Mouse (Mus musculus): ENCODE data around the gene 1500009L16Rik. TPM values are rescaled to one million over a fixed set of nuclear protein-coding genes. Genes with fewer than 3 reads are reported as not detected.

1500009L16Rik gene
- polyA plus RNA-seq, 1 experiment from 2014 or later: 50.8 TPM

DNA sequence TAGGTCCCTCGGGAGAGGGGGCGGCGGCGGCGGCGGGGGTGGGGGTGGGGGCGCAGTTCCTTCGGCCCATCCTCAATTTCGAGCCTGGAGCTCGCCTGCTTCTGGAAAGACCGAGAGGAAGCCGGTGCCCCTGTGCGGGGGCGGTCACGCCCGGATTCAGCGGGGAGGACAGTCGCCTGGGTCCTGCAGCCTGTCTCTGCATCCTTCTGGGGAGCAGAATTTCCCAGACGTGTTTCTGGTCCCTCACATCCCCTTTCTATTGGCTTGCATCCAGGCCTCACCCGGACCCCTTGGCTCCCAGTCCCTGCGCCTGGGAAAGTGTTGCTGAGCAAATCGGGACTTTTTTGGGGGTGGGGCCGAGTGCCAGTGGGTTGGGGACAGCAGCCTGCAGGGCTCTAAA, 390 bp downstream of the 1500009L16Rik start:
- WGBS: 2% methylated on average over 21 of the region's 23 CpGs
- Histone ChIP-seq H3K36me3 (ENCODE audit: control insufficient read depth, insufficient read depth, low read length) (no peaks in the 10 kb centered on the region), H3K9me3 (ENCODE audit: control insufficient read depth, low read length) (no peaks in the 10 kb centered on the region), H3K4me2 (replicated peaks; ENCODE audit: low read depth, low read length) (peak overlapping the region; percentile 84), H3K9ac (ENCODE audit: low read depth, low read length) (peak overlapping the region; percentile 64), H3K27me3 (ENCODE audit: control insufficient read depth, insufficient read depth, low read length) (no peaks in the 10 kb centered on the region), H3K27ac (ENCODE audit: low read depth, low read length) (no peak overlapping the region), H3K4me1 (replicated peaks; ENCODE audit: control insufficient read depth, insufficient read depth, low read length) (no peaks in the 10 kb centered on the region; the same call in 1 of the 2 replicates), H3K4me3 (ENCODE audit: low read depth, low read length) (peak overlapping the region; percentile 73)
- ATAC-seq (ENCODE audit: low FRiP score): peak; percentile 75
- DNase-seq (ENCODE audit: low spot score): peak; percentile 48

DNA sequence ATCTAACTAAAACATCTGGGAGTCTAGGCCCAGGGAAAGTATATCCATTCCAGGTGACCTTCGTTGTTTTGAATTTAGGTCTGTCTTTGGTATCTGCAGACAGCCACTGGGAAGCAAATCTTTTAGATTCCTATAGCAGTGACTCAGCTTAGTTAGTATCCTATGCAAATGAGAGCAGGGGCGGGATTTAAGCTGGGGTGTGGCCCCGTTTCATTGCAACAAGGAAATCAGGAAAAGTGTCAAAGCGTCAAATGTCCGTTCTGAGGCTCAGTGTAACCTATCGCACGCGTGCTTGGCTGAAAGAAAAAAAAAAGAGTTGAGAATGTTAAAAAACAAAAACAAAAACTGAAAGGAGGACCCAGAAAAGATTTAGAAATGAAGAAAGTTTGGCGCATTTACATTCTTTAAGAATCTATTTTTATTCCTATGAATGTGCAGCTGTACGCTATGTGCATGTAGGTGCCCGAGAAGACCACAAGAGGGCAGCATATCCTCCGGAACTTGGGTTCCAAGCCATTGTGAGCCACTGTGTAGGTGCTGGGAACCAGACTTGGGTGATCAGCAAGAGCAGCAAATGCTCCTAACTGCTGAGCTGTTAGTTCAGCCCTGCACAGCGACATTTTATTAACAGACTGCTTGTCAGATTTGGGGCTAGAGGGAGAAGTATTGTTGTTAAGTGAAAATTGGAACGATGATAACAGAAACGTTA, 1.8 kb downstream of the 1500009L16Rik start:
- Histone ChIP-seq H3K4me2 (replicated peaks; ENCODE audit: low read depth, low read length) (no peak overlapping the region), H3K36me3 (ENCODE audit: control insufficient read depth, insufficient read depth, low read length) (no peaks in the 10 kb centered on the region), H3K9ac (ENCODE audit: low read depth, low read length) (no peak overlapping the region), H3K4me3 (ENCODE audit: low read depth, low read length) (no peak overlapping the region), H3K27me3 (ENCODE audit: control insufficient read depth, insufficient read depth, low read length) (no peaks in the 10 kb centered on the region), H3K9me3 (ENCODE audit: control insufficient read depth, low read length) (no peaks in the 10 kb centered on the region), H3K27ac (ENCODE audit: low read depth, low read length) (no peak overlapping the region), H3K4me1 (replicated peaks; ENCODE audit: control insufficient read depth, insufficient read depth, low read length) (no peaks in the 10 kb centered on the region; the same call in 1 of the 2 replicates)
- DNase-seq (ENCODE audit: low spot score): peak; percentile 40
- 83% methylated on average over 15 of the region's 15 CpGs for WGBS
- ATAC-seq (ENCODE audit: low FRiP score): no peak

DNA sequence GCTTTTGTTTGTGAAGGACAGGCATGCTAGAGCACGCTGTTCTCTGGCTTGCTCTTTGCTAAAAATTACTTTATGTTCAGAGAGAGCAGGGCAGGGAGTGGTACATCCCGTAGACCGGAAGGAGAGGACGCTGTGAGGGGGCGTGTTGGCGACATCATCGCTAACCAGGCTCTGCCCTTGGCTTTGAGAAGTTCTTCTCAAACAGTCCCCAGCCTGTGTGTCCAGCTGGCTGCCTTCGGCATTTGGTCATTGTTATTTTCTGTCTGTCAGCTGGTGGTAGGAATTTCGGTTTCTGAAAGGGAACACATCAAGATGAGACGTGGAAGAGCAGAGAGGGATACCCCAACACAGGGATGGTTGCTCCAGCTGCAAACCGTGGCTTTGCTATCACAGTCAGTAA, 3.5 kb downstream of the 1500009L16Rik start:
- Histone ChIP-seq H3K9me3 (ENCODE audit: control insufficient read depth, low read length) (no peaks in the 10 kb centered on the region), H3K9ac (ENCODE audit: low read depth, low read length) (no peak overlapping the region), H3K27ac (ENCODE audit: low read depth, low read length) (no peak overlapping the region), H3K4me2 (replicated peaks; ENCODE audit: low read depth, low read length) (no peak overlapping the region), H3K4me1 (replicated peaks; ENCODE audit: control insufficient read depth, insufficient read depth, low read length) (no peaks in the 10 kb centered on the region; the same call in 1 of the 2 replicates), H3K4me3 (ENCODE audit: low read depth, low read length) (no peak overlapping the region), H3K36me3 (ENCODE audit: control insufficient read depth, insufficient read depth, low read length) (no peaks in the 10 kb centered on the region), H3K27me3 (ENCODE audit: control insufficient read depth, insufficient read depth, low read length) (no peaks in the 10 kb centered on the region)
- WGBS: 87% methylated on average over 11 of the region's 11 CpGs
- DNase-seq (ENCODE audit: low spot score): no peak
- no peak for ATAC-seq (ENCODE audit: low FRiP score)

DNA sequence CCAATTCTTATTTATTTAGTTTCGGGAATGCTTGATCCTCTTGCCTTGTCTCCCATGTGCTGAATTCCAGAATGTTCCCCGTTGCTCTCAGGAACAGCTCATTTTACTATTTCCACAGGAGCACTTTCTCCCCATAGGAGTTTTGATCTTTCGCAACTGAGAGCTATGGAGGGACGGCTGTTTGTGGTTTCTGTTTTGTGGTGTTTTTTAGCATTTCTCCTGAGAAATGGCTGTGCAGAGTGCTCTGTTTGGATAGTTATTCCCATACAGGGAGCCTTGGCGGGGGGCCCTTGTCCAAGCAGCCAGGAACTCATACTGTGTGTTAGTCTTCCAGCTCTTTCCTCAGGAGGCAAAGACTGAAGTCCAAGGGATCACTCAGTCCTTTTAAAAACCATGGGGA, 5.2 kb downstream of the 1500009L16Rik start:
- Histone ChIP-seq H3K9ac (ENCODE audit: low read depth, low read length) (no peak overlapping the region), H3K4me1 (replicated peaks; ENCODE audit: control insufficient read depth, insufficient read depth, low read length) (no peaks in the 10 kb centered on the region; the same call in 1 of the 2 replicates), H3K9me3 (ENCODE audit: control insufficient read depth, low read length) (no peaks in the 10 kb centered on the region), H3K4me2 (replicated peaks; ENCODE audit: low read depth, low read length) (no peak overlapping the region), H3K4me3 (ENCODE audit: low read depth, low read length) (no peak overlapping the region), H3K27me3 (ENCODE audit: control insufficient read depth, insufficient read depth, low read length) (no peaks in the 10 kb centered on the region), H3K27ac (ENCODE audit: low read depth, low read length) (no peak overlapping the region), H3K36me3 (ENCODE audit: control insufficient read depth, insufficient read depth, low read length) (no peaks in the 10 kb centered on the region)
- DNase-seq (ENCODE audit: low spot score): no peak
- 89% methylated on average over 5 of the region's 5 CpGs for WGBS
- no peak for ATAC-seq (ENCODE audit: low FRiP score)

DNA sequence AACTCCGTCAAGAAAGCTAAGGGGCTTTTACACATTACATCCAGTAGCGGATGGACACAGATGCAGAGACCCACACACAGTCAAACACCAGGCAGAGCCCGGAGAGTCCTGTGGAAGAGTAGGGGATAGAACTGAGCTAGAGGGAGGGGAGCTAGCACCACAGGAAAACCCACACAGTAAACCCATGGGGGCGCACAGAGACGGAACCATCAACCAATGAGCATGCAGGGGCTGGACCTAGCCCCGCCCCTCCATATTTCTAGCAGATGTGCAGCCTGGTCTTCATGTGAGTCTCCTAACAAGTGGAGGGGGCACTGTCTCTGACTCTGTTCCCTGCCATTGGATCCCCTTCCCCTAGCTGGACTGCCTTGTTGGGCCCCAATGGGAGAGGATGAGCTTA, 5.9 kb downstream of the 1500009L16Rik start:
- DNase-seq (ENCODE audit: low spot score) (no peak), ATAC-seq (ENCODE audit: low FRiP score) (peak; percentile 27; the same call in 1 of the 2 replicates)

DNA sequence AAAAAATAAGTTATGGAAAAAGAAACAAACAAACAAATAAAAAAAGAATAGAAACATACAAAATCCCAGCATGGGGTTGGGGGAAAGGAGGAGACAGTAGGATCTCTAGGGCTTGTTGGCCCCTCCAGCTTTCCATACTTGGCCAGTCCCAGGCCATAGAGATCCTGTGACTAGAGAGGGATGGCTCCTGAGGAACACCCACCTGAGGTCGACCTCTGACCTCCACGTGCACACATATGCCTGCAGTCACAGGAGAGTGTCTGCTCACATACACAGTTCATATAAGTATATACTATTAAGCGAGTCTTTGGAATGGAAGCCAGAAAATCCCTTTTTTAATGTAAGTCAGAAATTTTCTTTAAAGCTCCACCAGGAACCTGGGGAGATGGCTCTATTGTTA, 6.4 kb downstream of the 1500009L16Rik start:
- Histone ChIP-seq H3K9me3 (ENCODE audit: control insufficient read depth, low read length) (no peaks in the 10 kb centered on the region), H3K4me3 (ENCODE audit: low read depth, low read length) (no peak overlapping the region), H3K4me1 (replicated peaks; ENCODE audit: control insufficient read depth, insufficient read depth, low read length) (no peaks in the 10 kb centered on the region), H3K36me3 (ENCODE audit: control insufficient read depth, insufficient read depth, low read length) (no peaks in the 10 kb centered on the region), H3K9ac (ENCODE audit: low read depth, low read length) (no peak overlapping the region), H3K27me3 (ENCODE audit: control insufficient read depth, insufficient read depth, low read length) (no peaks in the 10 kb centered on the region), H3K4me2 (replicated peaks; ENCODE audit: low read depth, low read length) (no peak overlapping the region), H3K27ac (ENCODE audit: low read depth, low read length) (no peak overlapping the region)
- ATAC-seq (ENCODE audit: low FRiP score): no peak
- DNase-seq (ENCODE audit: low spot score): no peak
- WGBS: 82% methylated on average over 3 of the region's 3 CpGs

More for the DNA sequence above, 5.9 kb downstream of the 1500009L16Rik start:
- Histone ChIP-seq H3K27ac (ENCODE audit: low read depth, low read length) (no peak overlapping the region), H3K4me2 (replicated peaks; ENCODE audit: low read depth, low read length) (no peak overlapping the region), H3K4me1 (replicated peaks; ENCODE audit: control insufficient read depth, insufficient read depth, low read length) (no peaks in the 10 kb centered on the region; the same call in 1 of the 2 replicates), H3K27me3 (ENCODE audit: control insufficient read depth, insufficient read depth, low read length) (no peaks in the 10 kb centered on the region), H3K9ac (ENCODE audit: low read depth, low read length) (no peak overlapping the region), H3K36me3 (ENCODE audit: control insufficient read depth, insufficient read depth, low read length) (no peaks in the 10 kb centered on the region), H3K9me3 (ENCODE audit: control insufficient read depth, low read length) (no peaks in the 10 kb centered on the region), H3K4me3 (ENCODE audit: low read depth, low read length) (no peak overlapping the region)
- WGBS: 75% methylated on average over 6 of the region's 6 CpGs

DNA sequence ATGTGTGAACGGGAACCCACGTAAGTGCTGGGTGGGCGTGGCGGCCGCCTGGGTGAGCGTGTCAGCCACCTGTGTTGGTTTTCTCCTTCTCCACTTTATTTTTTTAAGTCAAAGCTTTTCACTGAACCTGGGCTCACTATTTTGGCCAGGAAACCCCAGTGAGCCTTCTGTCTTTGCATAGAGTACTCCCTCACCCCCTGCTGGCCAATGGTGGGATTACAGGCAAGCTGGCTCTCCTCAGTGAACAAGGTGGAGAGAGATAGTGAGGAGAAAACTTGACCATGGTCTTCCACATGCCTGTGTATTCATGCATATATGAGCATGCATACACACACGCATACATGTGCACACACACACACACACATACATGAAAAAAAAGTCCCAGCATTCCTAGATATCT, 6.8 kb downstream of the 1500009L16Rik start:
- Histone ChIP-seq H3K9ac (ENCODE audit: low read depth, low read length) (no peak overlapping the region), H3K9me3 (ENCODE audit: control insufficient read depth, low read length) (no peaks in the 10 kb centered on the region), H3K27ac (ENCODE audit: low read depth, low read length) (no peak overlapping the region), H3K27me3 (ENCODE audit: control insufficient read depth, insufficient read depth, low read length) (no peaks in the 10 kb centered on the region), H3K36me3 (ENCODE audit: control insufficient read depth, insufficient read depth, low read length) (no peaks in the 10 kb centered on the region), H3K4me3 (ENCODE audit: low read depth, low read length) (no peak overlapping the region), H3K4me1 (replicated peaks; ENCODE audit: control insufficient read depth, insufficient read depth, low read length) (no peaks in the 10 kb centered on the region), H3K4me2 (replicated peaks; ENCODE audit: low read depth, low read length) (no peak overlapping the region)
- peak; percentile 89 for DNase-seq (ENCODE audit: low spot score)
- ATAC-seq (ENCODE audit: low FRiP score): no peak
- WGBS: 34% methylated on average over 7 of the region's 7 CpGs

DNA sequence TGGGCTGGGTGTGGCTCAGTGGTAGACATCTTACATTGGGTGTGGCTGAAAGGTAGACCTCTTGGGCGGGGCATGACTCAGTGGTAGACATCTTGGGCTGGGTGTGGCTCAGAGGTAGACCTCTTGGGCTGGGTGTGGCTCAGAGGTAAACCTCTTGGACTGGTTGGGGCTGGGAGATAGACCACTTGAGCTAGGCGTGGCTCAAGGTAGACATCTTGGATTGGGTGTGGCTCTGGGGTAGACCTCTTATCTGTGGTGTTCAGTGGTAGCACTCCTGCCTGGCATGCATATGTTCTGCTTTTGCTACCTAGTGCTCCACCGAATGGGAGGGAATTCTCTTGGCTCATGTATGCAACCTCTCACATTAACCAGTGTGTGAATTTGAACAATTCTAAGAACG, 11.1 kb downstream of the 1500009L16Rik start:
- Histone ChIP-seq H3K4me1 (replicated peaks; ENCODE audit: control insufficient read depth, insufficient read depth, low read length) (no peaks in the 10 kb centered on the region), H3K4me3 (ENCODE audit: low read depth, low read length) (no peak overlapping the region), H3K4me2 (replicated peaks; ENCODE audit: low read depth, low read length) (no peak overlapping the region), H3K9me3 (ENCODE audit: control insufficient read depth, low read length) (no peaks in the 10 kb centered on the region), H3K36me3 (ENCODE audit: control insufficient read depth, insufficient read depth, low read length) (no peaks in the 10 kb centered on the region), H3K27me3 (ENCODE audit: control insufficient read depth, insufficient read depth, low read length) (no peaks in the 10 kb centered on the region), H3K9ac (ENCODE audit: low read depth, low read length) (no peak overlapping the region), H3K27ac (ENCODE audit: low read depth, low read length) (no peak overlapping the region)
- no peak for ATAC-seq (ENCODE audit: low FRiP score)
- DNase-seq (ENCODE audit: low spot score): no peak
- WGBS: 86% methylated on average over 4 of the region's 4 CpGs

DNA sequence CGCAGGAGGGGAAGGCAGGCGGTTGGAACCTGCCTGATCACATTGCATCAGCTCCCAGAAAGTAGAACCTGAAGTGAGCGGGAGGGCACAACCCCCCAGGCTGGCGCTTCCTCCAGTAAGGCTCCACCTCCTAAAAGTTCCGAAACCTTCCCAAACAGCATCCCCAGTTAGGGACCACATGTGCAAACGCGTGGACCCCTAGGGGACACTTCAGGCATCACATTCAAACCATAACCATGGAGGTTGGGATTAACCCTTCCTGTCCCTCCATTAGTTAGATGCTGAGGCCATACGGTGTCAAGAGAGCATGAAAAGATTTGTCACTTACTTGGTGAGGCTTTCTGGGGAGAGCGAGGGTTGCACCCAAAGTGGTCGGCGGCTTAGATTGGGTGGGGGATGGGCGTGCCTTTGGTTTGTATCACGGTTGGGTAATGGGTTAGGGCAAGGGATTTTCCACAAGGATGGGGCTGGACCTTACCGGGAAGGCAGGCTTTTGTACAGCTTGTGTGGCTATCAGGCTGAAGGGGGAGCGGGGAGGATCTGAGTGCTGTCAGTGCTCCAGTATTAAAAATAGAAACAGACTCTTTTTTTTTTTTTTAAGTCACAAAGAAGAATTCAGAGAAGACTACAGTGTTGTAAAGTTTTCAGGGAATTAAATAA, 16.5 kb downstream of the 1500009L16Rik start:
- H3K9ac ChIP-seq (ENCODE audit: low read depth, low read length): no peak overlapping the region
- ATAC-seq (ENCODE audit: low FRiP score): no peak
- DNase-seq (ENCODE audit: low spot score): no peak
- H3K9me3 ChIP-seq (ENCODE audit: control insufficient read depth, low read length): no peaks in the 10 kb centered on the region
- no peak overlapping the region for H3K27ac ChIP-seq (ENCODE audit: low read depth, low read length)
- H3K4me2 ChIP-seq (replicated peaks; ENCODE audit: low read depth, low read length): no peak overlapping the region
- no peaks in the 10 kb centered on the region for H3K36me3 ChIP-seq (ENCODE audit: control insufficient read depth, insufficient read depth, low read length)
- no peaks in the 10 kb centered on the region for H3K27me3 ChIP-seq (ENCODE audit: control insufficient read depth, insufficient read depth, low read length)
- H3K4me3 ChIP-seq (ENCODE audit: low read depth, low read length): no peak overlapping the region
- no peaks in the 10 kb centered on the region for H3K4me1 ChIP-seq (replicated peaks; ENCODE audit: control insufficient read depth, insufficient read depth, low read length)
- WGBS: 87% methylated on average over 15 of the region's 15 CpGs

Measured in hindbrain, embryonic 11.5 days (tissue).